In the genomic region with DNA sequence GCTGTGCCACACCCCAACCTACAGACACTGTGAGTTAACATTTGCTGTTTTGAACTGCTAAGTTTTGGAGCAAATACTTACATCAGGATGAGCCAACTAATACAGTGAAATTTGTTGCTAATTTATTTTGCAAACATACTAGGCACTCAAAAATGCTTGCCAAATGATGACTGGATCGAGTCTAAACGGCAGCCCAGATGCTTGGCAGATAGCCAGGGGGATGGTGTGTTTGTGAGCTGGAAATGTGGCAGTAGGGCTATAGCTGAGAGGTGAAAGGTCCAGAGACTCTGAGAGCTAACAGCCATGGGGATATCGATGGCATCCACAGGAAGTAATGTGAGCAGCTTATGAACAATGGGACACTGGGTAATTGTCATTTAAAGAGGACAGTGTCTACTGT, we compare ENCODE assay signal across 21 mouse cellular contexts. TPM values are rescaled to one million over a fixed set of nuclear protein-coding genes. Genes with fewer than 3 reads are reported as not detected.
DNase-seq lines count a peak whose midpoint lies in the region; ATAC-seq and TF ChIP-seq lines count a peak whose summit lies in the region.
"Had no signal": no experiment of that assay in that cellular context is flagged by ENCODE, and none has a peak within 500 bp of the region (broad histone marks: within the 10 kb centered on the region; RNA-seq: fewer than 3 reads in every experiment).

No protein-coding gene starts in this region.

- no peaks in the 10 kb centered on the region for H3K9me3 ChIP-seq in forebrain, postnatal 0 days (ENCODE audit: low read length)
- no peaks in the 10 kb centered on the region for H3K9me3 ChIP-seq in forebrain, embryonic 11.5 days (ENCODE audit: control insufficient read depth, low read length)
- H3K9me3 ChIP-seq in lung, embryonic 14.5 days (ENCODE audit: low read depth, low read length): no peaks in the 10 kb centered on the region
- H3K9me3 ChIP-seq: forebrain, embryonic 10.5 days; hindbrain, embryonic 13.5 days; intestine, embryonic 15.5 days had no signal

- peak; percentile 30 for DNase-seq in forebrain, postnatal 0 days
- DNase-seq in forebrain, embryonic 11.5 days (ENCODE audit: low spot score): no peak
- DNase-seq in lung, embryonic 14.5 days: peak; percentile 59
- DNase-seq in lung, postnatal 25 days (ENCODE audit: low spot score): no peak
- DNase-seq in brain, adult 2 months (ENCODE audit: low read depth, low spot score): peak; percentile 13
- DNase-seq in urinary bladder, postnatal 4 days (ENCODE audit: low spot score in 2 of 2): no peak
- DNase-seq: adrenal gland, adult 2 months; adrenal gland, postnatal 14 days; cerebellum, adult 18-20 months; cerebellum, adult 9-10 months; cerebellum, postnatal 14 days; gastrocnemius, postnatal 25 days; heart, adult 2 months; kidney, adult 11 months had no signal

- no peak overlapping the region for H3K9ac ChIP-seq in forebrain, postnatal 0 days
- no peak overlapping the region for H3K9ac ChIP-seq in forebrain, embryonic 11.5 days (ENCODE audit: low read length)
- no peak overlapping the region for H3K9ac ChIP-seq in lung, embryonic 14.5 days
- H3K9ac ChIP-seq: hindbrain, embryonic 13.5 days; intestine, embryonic 15.5 days had no signal

- H3K4me1 ChIP-seq in forebrain, postnatal 0 days (ENCODE audit: insufficient read depth): no peaks in the 10 kb centered on the region
- H3K4me1 ChIP-seq in forebrain, embryonic 11.5 days (replicated peaks; ENCODE audit: control insufficient read depth, insufficient read depth, low read length): no peaks in the 10 kb centered on the region
- no peaks in the 10 kb centered on the region for H3K4me1 ChIP-seq in lung, embryonic 14.5 days (ENCODE audit: insufficient read depth)
- H3K4me1 ChIP-seq: forebrain, embryonic 10.5 days; hindbrain, embryonic 13.5 days; intestine, embryonic 15.5 days had no signal

- no peak overlapping the region for H3K4me2 ChIP-seq in forebrain, postnatal 0 days (ENCODE audit: low read depth)
- H3K4me2 ChIP-seq in forebrain, embryonic 11.5 days (ENCODE audit: low read depth, low read length, severe bottlenecking): no peak overlapping the region
- H3K4me2 ChIP-seq in lung, embryonic 14.5 days: no peak overlapping the region
- H3K4me2 ChIP-seq: heart, embryonic 11.5 days; hindbrain, embryonic 13.5 days; intestine, embryonic 15.5 days had no signal

- H3K36me3 ChIP-seq in forebrain, postnatal 0 days (ENCODE audit: insufficient read depth): no peaks in the 10 kb centered on the region
- H3K36me3 ChIP-seq in forebrain, embryonic 11.5 days (ENCODE audit: control insufficient read depth, insufficient read depth, low read length): no peaks in the 10 kb centered on the region
- H3K36me3 ChIP-seq in lung, embryonic 14.5 days (ENCODE audit: insufficient read depth): no peaks in the 10 kb centered on the region
- H3K36me3 ChIP-seq: forebrain, embryonic 10.5 days; hindbrain, embryonic 13.5 days; intestine, embryonic 15.5 days had no signal

- no peak for TF ChIP-seq CTCF in forebrain, postnatal 0 days (IDR thresholded peaks at IDR 0.05; ENCODE audit: low read depth)
- no peak for TF ChIP-seq CTCF in lung, embryonic 14.5 days (IDR thresholded peaks at IDR 0.05; ENCODE audit: low read depth)

- no peak for ATAC-seq in forebrain, postnatal 0 days
- ATAC-seq in forebrain, embryonic 11.5 days (replicated peaks; ENCODE audit: low FRiP score): no peak
- ATAC-seq in lung, embryonic 14.5 days (ENCODE audit: insufficient read depth): no peak
- ATAC-seq: forebrain, embryonic 14.5 days; hindbrain, embryonic 16.5 days; intestine, embryonic 15.5 days had no signal

- no peak overlapping the region for H3K27ac ChIP-seq in forebrain, postnatal 0 days (ENCODE audit: low read depth, low read length)
- no peak overlapping the region for H3K27ac ChIP-seq in forebrain, embryonic 11.5 days (ENCODE audit: low read depth, low read length)
- H3K27ac ChIP-seq in lung, embryonic 14.5 days (ENCODE audit: low read depth): no peak overlapping the region
- H3K27ac ChIP-seq: forebrain, embryonic 10.5 days; heart, adult 2 months; hindbrain, embryonic 13.5 days; intestine, embryonic 15.5 days had no signal

- no peak overlapping the region for H3K4me3 ChIP-seq in forebrain, postnatal 0 days (ENCODE audit: low read depth, low read length)
- H3K4me3 ChIP-seq in forebrain, embryonic 11.5 days (ENCODE audit: low read depth, low read length): no peak overlapping the region
- no peak overlapping the region for H3K4me3 ChIP-seq in lung, embryonic 14.5 days (ENCODE audit: low read depth, low read length)
- H3K4me3 ChIP-seq: forebrain, embryonic 10.5 days; heart, adult 2 months; hindbrain, embryonic 13.5 days; intestine, embryonic 15.5 days had no signal

- no peaks in the 10 kb centered on the region for H3K27me3 ChIP-seq in forebrain, postnatal 0 days (ENCODE audit: insufficient read depth, low read length)
- no peaks in the 10 kb centered on the region for H3K27me3 ChIP-seq in forebrain, embryonic 11.5 days (ENCODE audit: control insufficient read depth, insufficient read depth, low read length)
- H3K27me3 ChIP-seq in lung, embryonic 14.5 days (ENCODE audit: insufficient read depth, low read length): no peaks in the 10 kb centered on the region
- H3K27me3 ChIP-seq: hindbrain, embryonic 13.5 days; intestine, embryonic 15.5 days had no signal

- WGBS in forebrain, postnatal 0 days: 46% methylated on average over 3 of the region's 3 CpGs
- WGBS in forebrain, embryonic 11.5 days: 88% methylated on average over 3 of the region's 3 CpGs
- WGBS in lung, embryonic 14.5 days: 27% methylated on average over 3 of the region's 3 CpGs

RNA-seq across cellular contexts. Expression of a gene that starts 14.8 kb away (rescaled TPM):
- 124 and 129 TPM in 2 replicates for total RNA-seq in forebrain, postnatal 0 days (2014; rRNA removed)
- 213 and 214 TPM in 2 replicates for polyA plus RNA-seq in forebrain, postnatal 0 days (2015; fragmentation: Nextera tagmentation; extraction: Ambion mirVana)
- 4.6 and 6.0 TPM in 2 replicates for polyA plus RNA-seq in forebrain, embryonic 11.5 days (2014; fragmentation: Nextera tagmentation; extraction: Ambion mirVana)
- polyA plus RNA-seq in lung, embryonic 14.5 days (2014; fragmentation: Nextera tagmentation; extraction: Ambion mirVana): 0.57 and 0.83 TPM in 2 replicates
- total RNA-seq: hematopoietic stem cell, adult 5-6 weeks had no signal

Comparison
In these comparisons a context has a peak if more than half of its experiments do, and no peak if none do; other contexts are left out.
1. DNase-seq: peak in forebrain, postnatal 0 days (single experiment), lung, embryonic 14.5 days (single experiment) and brain, adult 2 months (single experiment); none in forebrain, embryonic 11.5 days (single experiment), lung, postnatal 25 days (single experiment) and urinary bladder, postnatal 4 days (0 of 2).
2. RNA of a gene that starts 14.8 kb away (polyA plus RNA-seq): 213 to 214 TPM in forebrain, postnatal 0 days; 4.6 to 6.0 TPM in forebrain, embryonic 11.5 days and 0.57 to 0.83 TPM in lung, embryonic 14.5 days; every median in the first group is over 10 times any median in the second.